Mouse (Mus musculus) heart, embryonic 15.5 days (tissue): ENCODE measurements around the gene Sp3. TPM values are rescaled to one million over a fixed set of nuclear protein-coding genes. Genes with fewer than 3 reads are reported as not detected.

ENCODE experiments used
- microRNA-seq: library from miRNA; unstranded; fragments of <30 nt; microRNA quantifications from one replicate; pipeline ENCODE4, GENCODE M21; 2016
- polyA plus RNA-seq: library from polyadenylated mRNA; unstranded; fragments of >200 nt; fragmentation: Nextera tagmentation; extraction: Ambion mirVana; gene quantifications from 2 replicates; pipeline ENCODE4 v1.2.1, GENCODE M21; 2015

The Sp3 gene
- polyA plus RNA-seq, 1 experiment from 2014 or later = 31.3 TPM

Small RNA genes within 50 kb of the gene (microRNA-seq; reads per million reads assigned to microRNA genes)
- not detected for gene Gm25960

Other genes starting within 250 kb of the Sp3 start
- gene Gm11084, start 6.3 kb upstream of the Sp3 start, polyA plus RNA-seq = not detected in 2 replicates
- gene Ola1, start 238.5 kb upstream of the Sp3 start, polyA plus RNA-seq = 57.7 and 59.2 TPM in 2 replicates